Mouse (Mus musculus): ENCODE data around the gene Skap1. TPM values are rescaled to one million over a fixed set of nuclear protein-coding genes. Genes with fewer than 3 reads are reported as not detected.

The Skap1 gene
- total RNA-seq (2021), result under 1 TPM in 1 of 2 experiments, not detected in 1; 0.24 TPM
- long read RNA-seq, experiment 1, result 0 reads
- long read RNA-seq, experiment 2, result 0 reads

- no peak for DNase-seq
These were observed at the start of gene Skap1 for GRCm38 (mm10) chr11:96463986-96464715. TSS of gene Skap1 (plus strand) at chr11:96464593.

- DNase-seq, result no peak
These were observed 43.3 kb upstream of the Skap1 start for GRCm38 (mm10) chr11:96421074-96421473.

GRCm38 (mm10) chr11:96421517-96422265, 42.7 kb upstream of the Skap1 start:
- DNase-seq, result no peak

GRCm38 (mm10) chr11:96425193-96425592, 39.2 kb upstream of the Skap1 start:
- DNase-seq, result no peak

- DNase-seq, result no peak
These were observed 38.2 kb upstream of the Skap1 start for GRCm38 (mm10) chr11:96426191-96426590.

GRCm38 (mm10) chr11:96426805-96427204, 37.6 kb upstream of the Skap1 start:
- no peak for DNase-seq

GRCm38 (mm10) chr11:96429062-96429461, 35.3 kb upstream of the Skap1 start:
- DNase-seq, result no peak

GRCm38 (mm10) chr11:96429891-96430290, 34.5 kb upstream of the Skap1 start:
- DNase-seq, result no peak

- no peak for DNase-seq
These were observed 32.5 kb upstream of the Skap1 start for GRCm38 (mm10) chr11:96431871-96432270.

GRCm38 (mm10) chr11:96434888-96435287, 29.5 kb upstream of the Skap1 start:
- no peak for DNase-seq

GRCm38 (mm10) chr11:96436525-96436924, 27.9 kb upstream of the Skap1 start:
- no peak for DNase-seq

- no peak for DNase-seq
These were observed 25.6 kb upstream of the Skap1 start for GRCm38 (mm10) chr11:96438787-96439186.

GRCm38 (mm10) chr11:96441546-96442185, 22.7 kb upstream of the Skap1 start:
- no peak for DNase-seq

- no peak for DNase-seq
These were observed 21.9 kb upstream of the Skap1 start for GRCm38 (mm10) chr11:96442468-96442867.

GRCm38 (mm10) chr11:96447931-96448330, 16.5 kb upstream of the Skap1 start:
- DNase-seq, result no peak

- no peak for DNase-seq
These were observed 9.3 kb upstream of the Skap1 start for GRCm38 (mm10) chr11:96455111-96455510.

- no peak for DNase-seq
These were observed 8.6 kb upstream of the Skap1 start for GRCm38 (mm10) chr11:96455699-96456326.

- no peak for DNase-seq
These were observed 7.7 kb upstream of the Skap1 start for GRCm38 (mm10) chr11:96456508-96457305.

GRCm38 (mm10) chr11:96461766-96462165, 2.6 kb upstream of the Skap1 start:
- DNase-seq, result no peak

GRCm38 (mm10) chr11:96462191-96462752, 2.1 kb upstream of the Skap1 start:
- DNase-seq, result no peak

- DNase-seq, result no peak
These were observed 295 bp downstream of the Skap1 start for GRCm38 (mm10) chr11:96464716-96465060.

Measured in gastrocnemius, postnatal 25 days (tissue).